ENCODE assay signal across 27 mouse cellular contexts in the genomic region with DNA sequence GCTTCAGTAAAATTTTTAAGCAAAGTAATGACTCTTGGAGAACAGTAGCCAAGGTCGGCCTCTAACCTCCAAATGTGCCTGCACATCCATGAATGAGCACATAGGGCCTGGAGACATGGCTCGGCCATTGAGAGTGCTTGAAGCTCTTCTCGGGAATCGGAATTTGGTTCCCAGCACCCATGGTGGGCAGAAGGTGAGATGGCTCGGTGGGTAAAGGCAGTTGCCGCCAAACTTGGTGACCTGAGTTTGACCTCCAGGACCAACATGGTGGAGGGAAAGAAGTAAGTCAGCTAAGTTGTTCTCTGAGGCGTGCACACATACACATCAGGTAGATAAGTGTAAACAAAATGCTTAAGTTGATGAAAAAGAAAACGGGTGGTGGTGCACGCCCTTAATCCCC. TPM values are rescaled to one million over a fixed set of nuclear protein-coding genes. Genes with fewer than 3 reads are reported as not detected.
DNase-seq lines count a peak whose midpoint lies in the region; ATAC-seq and TF ChIP-seq lines count a peak whose summit lies in the region.
"Had no signal": no experiment of that assay in that cellular context is flagged by ENCODE, and none has a peak within 500 bp of the region (broad histone marks: within the 10 kb centered on the region; RNA-seq: fewer than 3 reads in every experiment).

No protein-coding gene starts in this region.

- peaks cover 9% of the 10 kb centered on the region; the same call in 1 of the 2 replicates for H3K36me3 ChIP-seq in liver, embryonic 12.5 days
- no peaks in the 10 kb centered on the region for H3K36me3 ChIP-seq in liver, postnatal 0 days (replicated peaks; ENCODE audit: insufficient read depth, low read length)
- peaks cover 40% of the 10 kb centered on the region for H3K36me3 ChIP-seq in lung, embryonic 14.5 days (ENCODE audit: insufficient read depth)
- H3K36me3 ChIP-seq in lung, postnatal 0 days (ENCODE audit: insufficient read depth, low read length) = no peaks in the 10 kb centered on the region
- H3K36me3 ChIP-seq: forebrain, embryonic 15.5 days; hindbrain, embryonic 15.5 days had no signal

- ATAC-seq in liver, embryonic 12.5 days = no peak
- ATAC-seq in liver, postnatal 0 days = no peak
- ATAC-seq in lung, embryonic 14.5 days (ENCODE audit: insufficient read depth) = no peak
- ATAC-seq in lung, postnatal 0 days = no peak
- ATAC-seq: forebrain, embryonic 15.5 days; Patski had no signal

- H3K27me3 ChIP-seq in liver, embryonic 12.5 days (replicated peaks) = no peaks in the 10 kb centered on the region
- no peaks in the 10 kb centered on the region for H3K27me3 ChIP-seq in liver, postnatal 0 days (ENCODE audit: insufficient read depth, low read length)
- H3K27me3 ChIP-seq in lung, embryonic 14.5 days (ENCODE audit: insufficient read depth, low read length) = no peaks in the 10 kb centered on the region
- no peaks in the 10 kb centered on the region for H3K27me3 ChIP-seq in lung, postnatal 0 days (replicated peaks; ENCODE audit: insufficient read depth, low read length)
- H3K27me3 ChIP-seq: embryonic facial prominence, embryonic 13.5 days; forebrain, embryonic 12.5 days; forebrain, embryonic 15.5 days; heart, embryonic 12.5 days; hindbrain, embryonic 12.5 days; hindbrain, embryonic 15.5 days; Patski had no signal

- H3K4me3 ChIP-seq in liver, embryonic 12.5 days = no peak overlapping the region
- H3K4me3 ChIP-seq in liver, postnatal 0 days (ENCODE audit: low read depth, low read length) = no peak overlapping the region
- no peak overlapping the region for H3K4me3 ChIP-seq in lung, embryonic 14.5 days (ENCODE audit: low read depth, low read length)
- H3K4me3 ChIP-seq in lung, postnatal 0 days (ENCODE audit: low read depth, low read length) = no peak overlapping the region
- H3K4me3 ChIP-seq: embryonic facial prominence, embryonic 10.5 days; embryonic facial prominence, embryonic 13.5 days; erythroblast, embryonic 14.5 days; forebrain, embryonic 12.5 days; forebrain, embryonic 15.5 days; heart, embryonic 12.5 days; hindbrain, embryonic 12.5 days; hindbrain, embryonic 15.5 days had no signal

- H3K9ac ChIP-seq in liver, embryonic 12.5 days = no peak overlapping the region
- no peak overlapping the region for H3K9ac ChIP-seq in liver, postnatal 0 days (replicated peaks)
- H3K9ac ChIP-seq in lung, embryonic 14.5 days = no peak overlapping the region
- H3K9ac ChIP-seq in lung, postnatal 0 days (replicated peaks; ENCODE audit: low read depth) = no peak overlapping the region
- H3K9ac ChIP-seq: embryonic facial prominence, embryonic 13.5 days; forebrain, embryonic 12.5 days; forebrain, embryonic 15.5 days; heart, embryonic 12.5 days; hindbrain, embryonic 12.5 days; hindbrain, embryonic 15.5 days had no signal

- peak; percentile 90 for DNase-seq in heart, adult 11 months
- no peak for DNase-seq in heart, adult 9 months (ENCODE audit: low spot score in 2 of 2)
- DNase-seq in liver, postnatal 0 days = no peak
- no peak for DNase-seq in lung, embryonic 14.5 days
- DNase-seq in lung, postnatal 0 days (ENCODE audit: low spot score) = no peak
- DNase-seq in right cerebral cortex, postnatal 10 days (ENCODE audit: low spot score in 2 of 2) = peak; percentile 25 to 32
- DNase-seq in right cerebral cortex, postnatal 36 days (ENCODE audit: low spot score in 2 of 2) = no peak
- DNase-seq: adrenal gland, adult 2 months; adrenal gland, postnatal 14 days; cerebellum, adult 11 months; cerebellum, adult 9-11 months; cerebellum, postnatal 25 days; embryo, embryonic 11 days; gastrocnemius, postnatal 10 days; gastrocnemius, postnatal 36 days; heart, postnatal 14 days had no signal

- peak overlapping the region; percentile 66; the same call in 1 of the 2 replicates for H3K27ac ChIP-seq in liver, embryonic 12.5 days
- no peak overlapping the region for H3K27ac ChIP-seq in liver, postnatal 0 days (ENCODE audit: low read depth)
- 0 out of 2 replicates have a peak overlapping the region, but pooled peaks have one; percentile 20 for H3K27ac ChIP-seq in lung, embryonic 14.5 days (ENCODE audit: low read depth)
- no peak overlapping the region for H3K27ac ChIP-seq in lung, postnatal 0 days (ENCODE audit: low read length)
- H3K27ac ChIP-seq: embryonic facial prominence, embryonic 10.5 days; forebrain, embryonic 12.5 days; forebrain, embryonic 15.5 days; hindbrain, embryonic 12.5 days; hindbrain, embryonic 15.5 days had no signal

- 79% methylated on average over 9 of the region's 9 CpGs for WGBS in liver, embryonic 12.5 days (ENCODE audit: insufficient replicate concordance)
- 78% methylated on average over 9 of the region's 9 CpGs for WGBS in liver, postnatal 0 days (ENCODE audit: insufficient replicate concordance)
- 83% methylated on average over 9 of the region's 9 CpGs for WGBS in lung, embryonic 14.5 days
- 86% methylated on average over 9 of the region's 9 CpGs for WGBS in lung, postnatal 0 days

- peak overlapping the region; percentile 16; the same call in 1 of the 2 replicates for H3K4me2 ChIP-seq in liver, embryonic 12.5 days
- no peak overlapping the region for H3K4me2 ChIP-seq in liver, postnatal 0 days (ENCODE audit: low read depth, low read length)
- no peak overlapping the region for H3K4me2 ChIP-seq in lung, embryonic 14.5 days
- no peak overlapping the region for H3K4me2 ChIP-seq in lung, postnatal 0 days (replicated peaks; ENCODE audit: low read depth, low read length)
- H3K4me2 ChIP-seq: embryonic facial prominence, embryonic 13.5 days; forebrain, embryonic 12.5 days; forebrain, embryonic 15.5 days; heart, embryonic 12.5 days; hindbrain, embryonic 12.5 days; hindbrain, embryonic 15.5 days had no signal

- H3K9me3 ChIP-seq in liver, embryonic 12.5 days (replicated peaks) = peaks cover 4% of the 10 kb centered on the region; the same call in 1 of the 2 replicates
- no peaks in the 10 kb centered on the region for H3K9me3 ChIP-seq in liver, postnatal 0 days (ENCODE audit: low read length)
- H3K9me3 ChIP-seq in lung, embryonic 14.5 days (ENCODE audit: low read depth, low read length) = no peaks in the 10 kb centered on the region
- no peaks in the 10 kb centered on the region for H3K9me3 ChIP-seq in lung, postnatal 0 days (ENCODE audit: low read length)
- H3K9me3 ChIP-seq: embryonic facial prominence, embryonic 10.5 days; embryonic facial prominence, embryonic 13.5 days; forebrain, embryonic 12.5 days; forebrain, embryonic 15.5 days; G1E; heart, embryonic 12.5 days; hindbrain, embryonic 12.5 days; hindbrain, embryonic 15.5 days had no signal

- no peak for TF ChIP-seq CTCF in liver, postnatal 0 days (IDR thresholded peaks at IDR 0.05; ENCODE audit: low read depth)
- TF ChIP-seq CTCF in lung, embryonic 14.5 days (IDR thresholded peaks at IDR 0.05; ENCODE audit: low read depth) = no peak
- TF ChIP-seq CTCF in lung, postnatal 0 days (IDR thresholded peaks at IDR 0.05) = no peak

- TF ChIP-seq EP300 in liver, postnatal 0 days (IDR thresholded peaks at IDR 0.05; ENCODE audit: low read depth) = no peak
- TF ChIP-seq EP300 in lung, postnatal 0 days (IDR thresholded peaks at IDR 0.05) = no peak

- H3K4me1 ChIP-seq in liver, embryonic 12.5 days = peaks cover 69% of the 10 kb centered on the region
- peaks cover 35% of the 10 kb centered on the region for H3K4me1 ChIP-seq in liver, postnatal 0 days (ENCODE audit: insufficient read depth)
- 0 out of 2 replicates have a peak, but pooled peaks cover 9% of the 10 kb centered on the region for H3K4me1 ChIP-seq in lung, embryonic 14.5 days (ENCODE audit: insufficient read depth)
- peaks cover 15% of the 10 kb centered on the region; the same call in 1 of the 2 replicates for H3K4me1 ChIP-seq in lung, postnatal 0 days (ENCODE audit: insufficient read depth, low read depth, low read length)

RNA-seq across cellular contexts. Expression of gene Gipc1, which starts 3.6 kb away (rescaled TPM):
- polyA plus RNA-seq in liver, embryonic 12.5 days (2016; fragmentation: Nextera tagmentation; extraction: Ambion mirVana) = 80.0 and 80.4 TPM in 2 replicates
- polyA plus RNA-seq in liver, postnatal 0 days (2015; fragmentation: Nextera tagmentation; extraction: Ambion mirVana) = 44.4 and 46.1 TPM in 2 replicates
- 170 and 175 TPM in 2 replicates for polyA plus RNA-seq in lung, embryonic 14.5 days (2014; fragmentation: Nextera tagmentation; extraction: Ambion mirVana)
- 123 and 134 TPM in 2 replicates for polyA plus RNA-seq in lung, postnatal 0 days (2015; fragmentation: Nextera tagmentation; extraction: Ambion mirVana)

RNA-seq across cellular contexts. Expression of gene Ptger1, which starts 10.4 kb away (rescaled TPM):
- polyA plus RNA-seq in liver, embryonic 12.5 days (2016; fragmentation: Nextera tagmentation; extraction: Ambion mirVana) = 0.25 and 0.41 TPM in 2 replicates
- 0.12 and 0.16 TPM in 2 replicates for polyA plus RNA-seq in liver, postnatal 0 days (2015; fragmentation: Nextera tagmentation; extraction: Ambion mirVana)
- polyA plus RNA-seq in lung, embryonic 14.5 days (2014; fragmentation: Nextera tagmentation; extraction: Ambion mirVana) = 0.89 and 0.95 TPM in 2 replicates
- 1.3 and 1.4 TPM in 2 replicates for polyA plus RNA-seq in lung, postnatal 0 days (2015; fragmentation: Nextera tagmentation; extraction: Ambion mirVana)

RNA-seq across cellular contexts. Expression of gene Pkn1, which starts 42.9 kb away (rescaled TPM):
- 17.5 and 19.5 TPM in 2 replicates for polyA plus RNA-seq in liver, embryonic 12.5 days (2016; fragmentation: Nextera tagmentation; extraction: Ambion mirVana)
- 8.5 TPM in 2 replicates for polyA plus RNA-seq in liver, postnatal 0 days (2015; fragmentation: Nextera tagmentation; extraction: Ambion mirVana)
- polyA plus RNA-seq in lung, embryonic 14.5 days (2014; fragmentation: Nextera tagmentation; extraction: Ambion mirVana) = 35.8 and 37.7 TPM in 2 replicates
- polyA plus RNA-seq in lung, postnatal 0 days (2015; fragmentation: Nextera tagmentation; extraction: Ambion mirVana) = 32.2 and 34.4 TPM in 2 replicates

RNA-seq across cellular contexts. Expression of gene Dnajb1, which starts 48.0 kb away (rescaled TPM):
- polyA plus RNA-seq in liver, embryonic 12.5 days (2016; fragmentation: Nextera tagmentation; extraction: Ambion mirVana) = 65.1 and 69.8 TPM in 2 replicates
- polyA plus RNA-seq in liver, postnatal 0 days (2015; fragmentation: Nextera tagmentation; extraction: Ambion mirVana) = 29.4 and 31.6 TPM in 2 replicates
- 54.9 and 61.3 TPM in 2 replicates for polyA plus RNA-seq in lung, embryonic 14.5 days (2014; fragmentation: Nextera tagmentation; extraction: Ambion mirVana)
- polyA plus RNA-seq in lung, postnatal 0 days (2015; fragmentation: Nextera tagmentation; extraction: Ambion mirVana) = 34.3 and 43.6 TPM in 2 replicates

RNA-seq across cellular contexts. Expression of gene Tecr, which starts 48.3 kb away (rescaled TPM):
- 371 and 378 TPM in 2 replicates for polyA plus RNA-seq in liver, embryonic 12.5 days (2016; fragmentation: Nextera tagmentation; extraction: Ambion mirVana)
- 252 and 258 TPM in 2 replicates for polyA plus RNA-seq in liver, postnatal 0 days (2015; fragmentation: Nextera tagmentation; extraction: Ambion mirVana)
- 531 and 570 TPM in 2 replicates for polyA plus RNA-seq in lung, embryonic 14.5 days (2014; fragmentation: Nextera tagmentation; extraction: Ambion mirVana)
- polyA plus RNA-seq in lung, postnatal 0 days (2015; fragmentation: Nextera tagmentation; extraction: Ambion mirVana) = 273 and 293 TPM in 2 replicates

Comparison
In these comparisons a context has a peak if more than half of its experiments do, and no peak if none do; other contexts are left out.
1. DNase-seq: peak in heart, adult 11 months (single experiment) and right cerebral cortex, postnatal 10 days (2 of 2); none in heart, adult 9 months (0 of 2), liver, postnatal 0 days (single experiment), lung, embryonic 14.5 days (single experiment), lung, postnatal 0 days (single experiment) and right cerebral cortex, postnatal 36 days (0 of 2).
2. H3K27ac ChIP-seq: peak in liver, embryonic 12.5 days (single experiment) and lung, embryonic 14.5 days (single experiment); none in liver, postnatal 0 days (single experiment) and lung, postnatal 0 days (single experiment).